Comparison of ENCODE assay signal across 26 mouse cellular contexts in the genomic region with DNA sequence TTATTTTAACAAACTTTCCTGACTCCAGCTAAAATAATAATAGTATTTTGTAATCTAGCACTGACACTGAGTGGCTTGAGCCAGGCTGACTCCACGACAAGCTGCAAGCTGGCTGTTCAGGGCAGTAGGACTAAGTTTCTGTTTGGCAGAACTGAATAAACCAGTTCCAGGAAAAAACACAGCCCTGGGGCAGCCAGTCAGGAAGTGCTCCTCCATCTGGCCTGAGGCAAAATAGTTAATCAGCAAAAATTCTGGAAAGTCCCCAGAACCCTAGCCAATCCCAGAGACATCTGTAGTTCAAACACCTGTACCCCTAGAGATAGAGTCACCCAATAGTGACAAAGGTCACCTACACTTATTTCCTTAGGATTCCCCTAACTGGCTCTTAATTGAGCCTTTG.
DNase-seq lines count a peak whose midpoint lies in the region; ATAC-seq and TF ChIP-seq lines count a peak whose summit lies in the region.
"Had no signal": no experiment of that assay in that cellular context is flagged by ENCODE, and none has a peak within 500 bp of the region (broad histone marks: within the 10 kb centered on the region; RNA-seq: fewer than 3 reads in every experiment).

No protein-coding gene starts in this region.

- 49% methylated on average over 1 of the region's 1 CpGs for WGBS in heart, embryonic 10.5 days
- WGBS in liver, postnatal 0 days (ENCODE audit: insufficient replicate concordance): 31% methylated on average over 1 of the region's 1 CpGs
- 19% methylated on average over 1 of the region's 1 CpGs for WGBS in liver, embryonic 12.5 days (ENCODE audit: insufficient replicate concordance)

- no peak for TF ChIP-seq CTCF in liver, postnatal 0 days (IDR thresholded peaks at IDR 0.05; ENCODE audit: low read depth)
- TF ChIP-seq CTCF in G1E (IDR thresholded peaks at IDR 0.05; ENCODE audit: low read depth, low read length): no peak

- H3K4me1 ChIP-seq in heart, embryonic 10.5 days: no peaks in the 10 kb centered on the region; the same call in 1 of the 2 replicates
- no peaks in the 10 kb centered on the region for H3K4me1 ChIP-seq in liver, postnatal 0 days (ENCODE audit: insufficient read depth)
- H3K4me1 ChIP-seq in liver, embryonic 12.5 days: no peaks in the 10 kb centered on the region
- H3K4me1 ChIP-seq in G1E (ENCODE audit: insufficient read depth, low read depth, low read length): no peaks in the 10 kb centered on the region
- H3K4me1 ChIP-seq: forebrain, embryonic 10.5 days; limb, embryonic 15.5 days; lung, embryonic 15.5 days; midbrain, embryonic 10.5 days; stomach, embryonic 15.5 days had no signal

- TF ChIP-seq EP300 in liver, postnatal 0 days (IDR thresholded peaks at IDR 0.05; ENCODE audit: low read depth): no peak

- ATAC-seq in liver, postnatal 0 days: peak; percentile 21; the same call in 1 of the 2 replicates
- no peak for ATAC-seq in liver, embryonic 12.5 days
- ATAC-seq in G1E (ENCODE audit: extremely low read depth, insufficient number of reproducible peaks, low FRiP score, poor library complexity, severe bottlenecking): 0 out of 2 replicates have a peak, but pooled peaks have one; percentile 22
- ATAC-seq: forebrain, postnatal 0 days; hindbrain, postnatal 0 days; intestine, embryonic 16.5 days; midbrain, embryonic 16.5 days had no signal

- DNase-seq in heart, adult 11 months: peak; percentile 80
- no peak for DNase-seq in heart, embryonic 10.5 days (ENCODE audit: low spot score)
- no peak for DNase-seq in liver, postnatal 0 days
- no peak for DNase-seq in G1E (ENCODE audit: low spot score)
- DNase-seq in skeletal muscle tissue, adult 2 months (ENCODE audit: low read depth, low spot score): peak; percentile 20
- no peak for DNase-seq in thymus, postnatal 25 days
- DNase-seq: adrenal gland, adult 8-10 months; cerebellum, adult 8-10 months; forebrain, postnatal 0 days; gastrocnemius, postnatal 25 days; kidney, postnatal 4 days; layer of hippocampus, adult 9-11 months; right cerebral cortex, postnatal 4 days; thymus, postnatal 36 days had no signal

- H3K4me3 ChIP-seq in heart, embryonic 10.5 days: no peak overlapping the region
- no peak overlapping the region for H3K4me3 ChIP-seq in liver, postnatal 0 days (ENCODE audit: low read depth, low read length)
- no peak overlapping the region for H3K4me3 ChIP-seq in liver, embryonic 12.5 days
- H3K4me3 ChIP-seq in G1E (ENCODE audit: low read depth, low read length): no peak overlapping the region
- H3K4me3 ChIP-seq: forebrain, embryonic 10.5 days; left cerebral cortex, adult 2 months; limb, embryonic 15.5 days; lung, embryonic 15.5 days; midbrain, embryonic 10.5 days; myocyte; stomach, embryonic 15.5 days had no signal

- H3K9me3 ChIP-seq in heart, embryonic 10.5 days: no peaks in the 10 kb centered on the region
- H3K9me3 ChIP-seq in liver, postnatal 0 days (ENCODE audit: low read length): no peaks in the 10 kb centered on the region
- no peaks in the 10 kb centered on the region for H3K9me3 ChIP-seq in liver, embryonic 12.5 days (replicated peaks)
- no peaks in the 10 kb centered on the region for H3K9me3 ChIP-seq in G1E (replicated peaks)
- H3K9me3 ChIP-seq: forebrain, embryonic 10.5 days; limb, embryonic 15.5 days; lung, embryonic 15.5 days; midbrain, embryonic 10.5 days; stomach, embryonic 15.5 days had no signal

- H3K27me3 ChIP-seq in heart, embryonic 10.5 days (ENCODE audit: insufficient read depth, poor library complexity, severe bottlenecking): no peaks in the 10 kb centered on the region
- no peaks in the 10 kb centered on the region for H3K27me3 ChIP-seq in liver, postnatal 0 days (ENCODE audit: insufficient read depth, low read length)
- no peaks in the 10 kb centered on the region for H3K27me3 ChIP-seq in liver, embryonic 12.5 days (replicated peaks)
- no peaks in the 10 kb centered on the region for H3K27me3 ChIP-seq in G1E (ENCODE audit: insufficient read depth, low read length)
- H3K27me3 ChIP-seq: limb, embryonic 15.5 days; lung, embryonic 15.5 days; stomach, embryonic 15.5 days had no signal

- no peak overlapping the region for H3K4me2 ChIP-seq in liver, postnatal 0 days (ENCODE audit: low read depth, low read length)
- no peak overlapping the region for H3K4me2 ChIP-seq in liver, embryonic 12.5 days
- H3K4me2 ChIP-seq: heart, embryonic 11.5 days; limb, embryonic 15.5 days; lung, embryonic 15.5 days; stomach, embryonic 15.5 days had no signal

- H3K36me3 ChIP-seq in heart, embryonic 10.5 days: no peaks in the 10 kb centered on the region
- no peaks in the 10 kb centered on the region for H3K36me3 ChIP-seq in liver, postnatal 0 days (replicated peaks; ENCODE audit: insufficient read depth, low read length)
- no peaks in the 10 kb centered on the region for H3K36me3 ChIP-seq in liver, embryonic 12.5 days
- no peaks in the 10 kb centered on the region for H3K36me3 ChIP-seq in G1E (replicated peaks)
- H3K36me3 ChIP-seq: forebrain, embryonic 10.5 days; limb, embryonic 15.5 days; lung, embryonic 15.5 days; midbrain, embryonic 10.5 days; stomach, embryonic 15.5 days had no signal

- H3K27ac ChIP-seq in heart, embryonic 10.5 days: no peak overlapping the region
- no peak overlapping the region for H3K27ac ChIP-seq in liver, postnatal 0 days (ENCODE audit: low read depth)
- H3K27ac ChIP-seq in liver, embryonic 12.5 days: no peak overlapping the region
- H3K27ac ChIP-seq: forebrain, embryonic 10.5 days; hindbrain, postnatal 0 days; left cerebral cortex, adult 2 months; limb, embryonic 15.5 days; lung, embryonic 15.5 days; midbrain, embryonic 10.5 days; stomach, embryonic 15.5 days had no signal

- H3K9ac ChIP-seq in liver, postnatal 0 days (replicated peaks): no peak overlapping the region
- H3K9ac ChIP-seq in liver, embryonic 12.5 days: no peak overlapping the region
- H3K9ac ChIP-seq: forebrain, postnatal 0 days; limb, embryonic 15.5 days; lung, embryonic 15.5 days; stomach, embryonic 15.5 days had no signal

Comparison
In these comparisons a context has a peak if more than half of its experiments do, and no peak if none do; other contexts are left out.
1. DNase-seq: peak in heart, adult 11 months (single experiment) and skeletal muscle tissue, adult 2 months (single experiment); none in heart, embryonic 10.5 days (single experiment), liver, postnatal 0 days (single experiment), G1E (single experiment) and thymus, postnatal 25 days (single experiment).